Mouse (Mus musculus): ENCODE data around the gene Gm9780. TPM values are rescaled to one million over a fixed set of nuclear protein-coding genes. Genes with fewer than 3 reads are reported as not detected.
"Not testable (repeated sequence)": the region's sequence is repeated elsewhere in the genome, so short reads cannot be mapped to it uniquely, and the experiment has no call there.

The Gm9780 gene
- 10 to 100 TPM; 11.6 to 22.2 TPM for total RNA-seq (2021)
- long read RNA-seq, experiment 1, transcript Gm9780-202 (4 exons, 1,394 nt): major isoform, 16 of 18 reads
- long read RNA-seq, experiment 1, partial matches to known transcripts: 2 of 18 reads
- long read RNA-seq, experiment 1, other reads (novel, unspliced or antisense): 0 of 18 reads
- long read RNA-seq, experiment 2, transcript Gm9780-202 (4 exons, 1,394 nt): major isoform, 16 of 18 reads
- long read RNA-seq, experiment 2, partial matches to known transcripts: 2 of 18 reads
- long read RNA-seq, experiment 2, other reads (novel, unspliced or antisense): 0 of 18 reads

GRCm38 (mm10) chr14:26042611-26043010 is at the start of gene Gm9780:
Gene Gm9780, minus strand, starts transcription at chr14:26042711.
- DNase-seq (ENCODE audit: low spot score in 2 of 2): not testable (repeated sequence)

GRCm38 (mm10) chr14:26081997-26082396 is 39.5 kb upstream of the Gm9780 start, which contains the start of gene Cphx3:
Gene Cphx3, plus strand, starts transcription at chr14:26082297.
- not testable (repeated sequence) for DNase-seq (ENCODE audit: low spot score in 2 of 2)

- not testable (repeated sequence) for DNase-seq (ENCODE audit: low spot score in 2 of 2)
Observed at GRCm38 (mm10) chr14:26081216-26081615, 38.7 kb upstream of the Gm9780 start, which contains the start of gene Cphx2. Gene Cphx2, plus strand, starts transcription at chr14:26081516.

GRCm38 (mm10) chr14:26076620-26077390 is 34.3 kb upstream of the Gm9780 start:
- not testable (repeated sequence) for DNase-seq (ENCODE audit: low spot score in 2 of 2)

- not testable (repeated sequence) for DNase-seq (ENCODE audit: low spot score in 2 of 2)
Observed at GRCm38 (mm10) chr14:26067325-26067633, 24.8 kb upstream of the Gm9780 start, which contains the start of gene Tmem254c. Gene Tmem254c, minus strand, starts transcription at chr14:26067355.

GRCm38 (mm10) chr14:26066574-26067324 is 24.2 kb upstream of the Gm9780 start:
- not testable (repeated sequence) for DNase-seq (ENCODE audit: low spot score in 2 of 2)

- not testable (repeated sequence) for DNase-seq (ENCODE audit: low spot score in 2 of 2)
Observed at GRCm38 (mm10) chr14:26059362-26059761, 16.9 kb upstream of the Gm9780 start.

- DNase-seq (ENCODE audit: low spot score in 2 of 2): not testable (repeated sequence)
Observed at GRCm38 (mm10) chr14:26058184-26058583, 15.7 kb upstream of the Gm9780 start.

- not testable (repeated sequence) for DNase-seq (ENCODE audit: low spot score in 2 of 2)
Observed at GRCm38 (mm10) chr14:26048767-26049166, 6.3 kb upstream of the Gm9780 start.

GRCm38 (mm10) chr14:26047026-26047425 is 4.5 kb upstream of the Gm9780 start:
- DNase-seq (ENCODE audit: low spot score in 2 of 2): not testable (repeated sequence)

- not testable (repeated sequence) for DNase-seq (ENCODE audit: low spot score in 2 of 2)
Observed at GRCm38 (mm10) chr14:26045007-26045406, 2.5 kb upstream of the Gm9780 start.

GRCm38 (mm10) chr14:26035439-26035838 is 7.1 kb downstream of the Gm9780 start:
- not testable (repeated sequence) for DNase-seq (ENCODE audit: low spot score in 2 of 2)

- DNase-seq (ENCODE audit: low spot score in 2 of 2): not testable (repeated sequence)
Observed at GRCm38 (mm10) chr14:26034364-26034763, 8.1 kb downstream of the Gm9780 start.

GRCm38 (mm10) chr14:26025653-26026052 is 16.9 kb downstream of the Gm9780 start:
- DNase-seq (ENCODE audit: low spot score in 2 of 2): not testable (repeated sequence)

GRCm38 (mm10) chr14:26022831-26023230 is 19.7 kb downstream of the Gm9780 start:
- DNase-seq (ENCODE audit: low spot score in 2 of 2): not testable (repeated sequence)

GRCm38 (mm10) chr14:26021555-26021954 is 21.0 kb downstream of the Gm9780 start:
- not testable (repeated sequence) for DNase-seq (ENCODE audit: low spot score in 2 of 2)

- not testable (repeated sequence) for DNase-seq (ENCODE audit: low spot score in 2 of 2)
Observed at GRCm38 (mm10) chr14:26016414-26016813, 26.1 kb downstream of the Gm9780 start.

GRCm38 (mm10) chr14:26007462-26007861 is 35.0 kb downstream of the Gm9780 start:
- not testable (repeated sequence) for DNase-seq (ENCODE audit: low spot score in 2 of 2)

GRCm38 (mm10) chr14:25981880-25982279 is 60.6 kb downstream of the Gm9780 start:
- DNase-seq (ENCODE audit: low spot score in 2 of 2): peak in 1 of 2 experiments; percentile 1

GRCm38 (mm10) chr14:25979242-25979941 is 63.1 kb downstream of the Gm9780 start:
- not testable (repeated sequence) for DNase-seq (ENCODE audit: low spot score in 2 of 2)
